Mouse (Mus musculus) kidney, adult 2 months (tissue): ENCODE measurements around the gene Slc23a2. TPM values are rescaled to one million over a fixed set of nuclear protein-coding genes. Genes with fewer than 3 reads are reported as not detected.

ENCODE experiments used
- DNase-seq: peaks from one replicate; pipeline ENCODE4 v3.0.0; 2021
- H3K27ac ChIP-seq: fragments of 200-500 bp; 2 replicates; pipeline ENCODE4 v1.5.1; 2012; ENCODE audit warnings: low read depth, low read length, control low read depth, inconsistent platforms; ENCODE audit not compliant: insufficient read depth
- H3K27me3 ChIP-seq: fragments of 200-500 bp; replicated peaks from 2 replicates; pipeline ENCODE4 v1.6.1; 2012; ENCODE audit warnings: mild to moderate bottlenecking, moderate library complexity, low read length, inconsistent platforms; ENCODE audit not compliant: control insufficient read depth, insufficient read depth
- H3K36me3 ChIP-seq: fragments of 200-500 bp; 2 replicates; pipeline ENCODE4 v1.6.1; 2012; ENCODE audit warnings: mild to moderate bottlenecking, moderate library complexity, low read length, inconsistent platforms; ENCODE audit not compliant: control insufficient read depth, insufficient read depth
- H3K4me1 ChIP-seq: fragments of 200-500 bp; 2 replicates; pipeline ENCODE4 v1.6.1; 2011; ENCODE audit warnings: low read length; ENCODE audit not compliant: control insufficient read depth, insufficient read depth
- H3K4me3 ChIP-seq: fragments of 200-500 bp; 2 replicates; pipeline ENCODE4 v1.5.1; 2011; ENCODE audit warnings: mild to moderate bottlenecking, low read depth, low read length, control low read depth; ENCODE audit not compliant: insufficient read depth
- CTCF ChIP-seq: fragments of 200-500 bp; conservative IDR thresholded peaks from 2 replicates; pipeline ENCODE4 v1.5.1; 2011; ENCODE audit warnings: low read depth, mild to moderate bottlenecking, control low read depth, low read length, moderate library complexity, mixed read lengths; ENCODE audit not compliant: insufficient read depth, insufficient read length
- POLR2A ChIP-seq: fragments of 200-500 bp; IDR thresholded peaks from one replicate; pipeline ENCODE4 v1.6.1; 2011; ENCODE audit warnings: low read depth, low read length, control low read depth
- WGBS: fragments of 180-500 bp; shearing (Covaris S2); methylation state at CpG from one replicate; pipeline ENCODE4 v1.1.7; 2018; 5-methylcytosine and 5-hydroxymethylcytosine counted together
- polyA plus RNA-seq: library from polyadenylated mRNA; depleted of rRNA; stranded (reverse); fragments of >200 nt; gene quantifications from 2 replicates; pipeline ENCODE4 v1.2.3, GENCODE M21; 2012

Slc23a2 gene
- polyA plus RNA-seq, 1 experiment, result 15.3 TPM

- no peak overlapping the region for H3K27ac ChIP-seq
- DNase-seq, result no peak
- H3K4me1 ChIP-seq, result no peaks in the 10 kb centered on the region
- H3K27me3 ChIP-seq, result no peaks in the 10 kb centered on the region
- 88% methylated on average over 3 of the region's 3 CpGs for WGBS
- H3K4me3 ChIP-seq, result no peak overlapping the region
- TF ChIP-seq CTCF (no peak), POLR2A (no peak)
- H3K36me3 ChIP-seq, result no peaks in the 10 kb centered on the region
Observed at GRCm38 (mm10) chr2:132174048-132174447, 29.1 kb upstream of the Slc23a2 start.

- no peaks in the 10 kb centered on the region for H3K36me3 ChIP-seq
- H3K4me1 ChIP-seq, result no peaks in the 10 kb centered on the region
- no peak overlapping the region for H3K4me3 ChIP-seq
- WGBS, result 67% methylated on average over 8 of the region's 8 CpGs
- DNase-seq, result no peak
- TF ChIP-seq CTCF, result no peak
- no peak overlapping the region for H3K27ac ChIP-seq
- H3K27me3 ChIP-seq, result no peaks in the 10 kb centered on the region
Observed at GRCm38 (mm10) chr2:132171939-132172338, 27.0 kb upstream of the Slc23a2 start.

DNA sequence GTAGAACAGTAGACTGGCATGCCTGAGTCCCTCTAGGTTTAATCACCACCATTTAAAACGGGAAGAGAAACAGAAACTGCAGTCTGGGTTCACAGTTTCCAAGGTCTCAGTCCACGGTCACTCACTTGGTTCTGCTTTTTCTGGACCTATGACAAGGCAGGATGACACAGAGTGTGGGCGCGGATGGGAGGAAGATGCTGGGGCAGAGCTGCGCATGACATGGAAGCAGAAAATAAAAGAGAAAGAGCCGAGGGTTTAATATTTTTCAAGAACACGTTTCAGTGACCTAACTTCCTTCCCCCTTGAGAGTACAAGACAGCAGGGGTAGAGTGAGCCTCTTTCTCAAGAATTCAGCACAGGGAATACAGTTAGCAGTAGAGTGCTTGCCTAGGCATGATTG is 24.2 kb upstream of the Slc23a2 start:
- Histone ChIP-seq H3K27ac (no peak overlapping the region), H3K36me3 (no peaks in the 10 kb centered on the region), H3K27me3 (no peaks in the 10 kb centered on the region), H3K4me3 (no peak overlapping the region), H3K4me1 (no peaks in the 10 kb centered on the region)
- TF ChIP-seq POLR2A (no peak), CTCF (no peak)
- no peak for DNase-seq
- WGBS, result 79% methylated on average over 7 of the region's 7 CpGs

- Histone ChIP-seq H3K27me3 (no peaks in the 10 kb centered on the region), H3K27ac (no peak overlapping the region), H3K4me1 (no peaks in the 10 kb centered on the region), H3K36me3 (no peaks in the 10 kb centered on the region), H3K4me3 (no peak overlapping the region)
- TF ChIP-seq POLR2A, result no peak
- TF ChIP-seq CTCF, result no peak
- 96% methylated on average over 1 of the region's 1 CpGs for WGBS
- no peak for DNase-seq
Observed at GRCm38 (mm10) chr2:132163626-132164025, 18.7 kb upstream of the Slc23a2 start.

DNA sequence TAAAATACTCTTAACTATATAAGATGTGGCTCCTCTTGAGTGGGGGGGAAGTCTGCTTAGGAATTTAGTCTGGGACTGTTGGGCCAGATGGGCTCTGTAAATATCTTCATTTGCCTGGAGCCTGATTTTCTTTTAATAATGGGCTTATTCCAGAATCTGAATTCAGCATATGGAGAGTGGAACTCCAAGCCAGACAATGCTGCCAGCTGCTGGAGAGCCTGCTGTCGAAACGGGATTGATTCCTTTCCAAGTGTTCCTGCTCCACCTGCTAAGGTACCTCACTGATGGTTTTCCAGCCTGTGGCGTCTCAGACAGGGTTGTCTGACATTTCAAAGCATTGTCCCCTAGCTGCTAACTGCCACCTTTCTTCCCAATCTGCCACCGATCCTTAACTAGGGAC is 12.6 kb upstream of the Slc23a2 start:
- 82% methylated on average over 4 of the region's 4 CpGs for WGBS
- no peak overlapping the region for H3K4me3 ChIP-seq
- H3K36me3 ChIP-seq, result no peaks in the 10 kb centered on the region
- TF ChIP-seq POLR2A (no peak), CTCF (no peak)
- no peaks in the 10 kb centered on the region for H3K27me3 ChIP-seq
- H3K4me1 ChIP-seq, result no peaks in the 10 kb centered on the region
- no peak overlapping the region for H3K27ac ChIP-seq
- no peak for DNase-seq

GRCm38 (mm10) chr2:132152670-132153069 is 7.8 kb upstream of the Slc23a2 start:
- no peaks in the 10 kb centered on the region for H3K4me1 ChIP-seq
- H3K36me3 ChIP-seq, result no peaks in the 10 kb centered on the region
- TF ChIP-seq POLR2A, result no peak
- no peak for TF ChIP-seq CTCF
- H3K27ac ChIP-seq, result no peak overlapping the region
- no peak for DNase-seq
- no peak overlapping the region for H3K4me3 ChIP-seq
- WGBS, result 66% methylated on average over 5 of the region's 5 CpGs
- no peaks in the 10 kb centered on the region for H3K27me3 ChIP-seq

GRCm38 (mm10) chr2:132151592-132151991 is 6.7 kb upstream of the Slc23a2 start:
- no peaks in the 10 kb centered on the region for H3K27me3 ChIP-seq
- H3K36me3 ChIP-seq, result no peaks in the 10 kb centered on the region
- TF ChIP-seq CTCF (no peak), POLR2A (no peak)
- WGBS, result 61% methylated on average over 6 of the region's 6 CpGs
- no peak overlapping the region for H3K4me3 ChIP-seq
- peak; percentile 69 for DNase-seq
- no peaks in the 10 kb centered on the region for H3K4me1 ChIP-seq
- peak overlapping the region; percentile 68; the same call in 1 of the 2 replicates for H3K27ac ChIP-seq

DNA sequence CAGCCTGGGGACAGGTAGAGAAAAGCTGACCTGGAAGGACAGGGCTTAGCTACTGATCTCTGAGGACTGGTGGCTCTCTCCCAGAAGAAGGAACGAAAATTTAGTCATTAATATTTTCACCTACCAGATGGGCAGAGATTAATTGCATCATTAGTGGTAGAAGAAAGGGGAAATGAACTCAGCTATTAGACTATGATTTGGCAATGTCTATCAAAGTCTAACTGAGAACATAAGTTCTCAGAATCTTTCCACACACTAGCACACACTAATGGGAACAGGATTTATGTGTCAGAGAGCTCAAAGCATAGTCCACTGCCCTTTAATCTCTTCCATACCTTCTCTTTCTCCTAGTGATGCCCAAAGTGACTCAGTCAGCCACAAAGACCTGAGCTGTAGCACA is 6.0 kb upstream of the Slc23a2 start:
- no peak overlapping the region for H3K27ac ChIP-seq
- no peak for DNase-seq
- H3K4me1 ChIP-seq, result no peaks in the 10 kb centered on the region
- TF ChIP-seq POLR2A, result no peak
- no peak for TF ChIP-seq CTCF
- no peaks in the 10 kb centered on the region for H3K36me3 ChIP-seq
- WGBS, result 38% methylated on average over 1 of the region's 1 CpGs
- no peak overlapping the region for H3K4me3 ChIP-seq
- no peaks in the 10 kb centered on the region for H3K27me3 ChIP-seq
